Mouse (Mus musculus): Measurements from ENCODE around the gene Mgme1. TPM values are rescaled to one million over a fixed set of nuclear protein-coding genes. Genes with fewer than 3 reads are reported as not detected.

Gene Mgme1
- polyA plus RNA-seq (2015; fragmentation: Nextera tagmentation; extraction: Ambion mirVana), result 17.9 and 18.6 TPM in 2 replicates

DNA sequence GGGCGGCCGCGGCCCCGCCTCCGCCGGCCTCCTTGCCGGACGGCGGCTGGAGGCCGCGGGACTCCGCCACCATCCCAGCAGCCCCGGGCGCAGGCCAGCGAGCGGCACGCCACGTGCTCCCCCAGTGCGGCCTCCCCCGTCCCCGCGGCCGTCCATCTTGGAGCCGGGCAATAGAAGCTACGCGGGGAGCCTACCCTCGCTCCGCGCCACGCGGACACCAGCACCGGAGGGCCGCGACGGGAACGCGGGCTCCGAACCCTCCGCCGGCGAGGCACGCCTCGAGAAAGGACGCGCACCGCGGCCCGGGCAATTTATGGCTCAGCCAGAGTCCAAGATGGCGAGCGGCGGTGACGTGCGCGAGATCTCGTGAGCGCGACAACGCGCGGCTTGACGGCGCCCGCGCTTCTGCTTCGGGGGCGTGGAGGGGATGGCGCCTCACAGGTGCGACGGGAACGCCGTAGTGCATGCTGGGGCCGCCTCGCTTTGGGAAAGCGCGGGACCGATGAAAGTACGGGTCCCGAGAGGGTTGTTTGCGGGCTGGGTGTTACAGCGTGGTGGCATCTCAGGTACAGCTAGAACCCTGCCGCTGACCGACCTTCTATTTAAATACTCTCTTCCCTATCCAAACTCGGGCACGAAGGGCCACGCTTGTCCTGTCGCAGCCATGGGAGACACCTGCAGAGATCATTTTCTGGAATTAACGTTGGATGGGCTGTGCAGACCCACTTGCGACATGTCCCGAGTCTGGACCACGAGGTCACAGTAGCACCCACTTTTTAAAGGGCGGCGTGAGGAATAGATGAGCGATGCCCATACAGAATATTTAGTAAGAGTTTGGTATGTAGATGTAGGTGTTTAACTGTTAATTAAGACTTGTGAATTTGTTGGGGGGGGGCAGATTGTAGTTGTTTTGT, at the start of gene Mgme1, which contains the start of gene Snx5:
TSS of gene Mgme1 (plus strand) at position 157 of the 914 bp plus-strand sequence.
TSS of gene Snx5 (minus strand) at position 400 of the 914 bp plus-strand sequence.
- Histone ChIP-seq H3K36me3 (no peaks in the 10 kb centered on the region), H3K9ac (peak within 1 kb of the TSS; percentile 91), H3K27me3 (no peaks in the 10 kb centered on the region), H3K27ac (replicated peaks) (peak within 1 kb of the TSS; percentile 98), H3K9me3 (replicated peaks) (no peaks in the 10 kb centered on the region), H3K4me1 (peaks cover 33% of the 10 kb centered on the region), H3K4me3 (replicated peaks) (peak within 1 kb of the TSS; percentile 91), H3K4me2 (replicated peaks) (peak within 1 kb of the TSS; percentile 71)
- peak; percentile 96 for ATAC-seq (ENCODE audit: insufficient number of reproducible peaks, low FRiP score, low TSS enrichment, low read depth)
- under 1% methylated on average over 93 of the region's 93 CpGs for WGBS

DNA sequence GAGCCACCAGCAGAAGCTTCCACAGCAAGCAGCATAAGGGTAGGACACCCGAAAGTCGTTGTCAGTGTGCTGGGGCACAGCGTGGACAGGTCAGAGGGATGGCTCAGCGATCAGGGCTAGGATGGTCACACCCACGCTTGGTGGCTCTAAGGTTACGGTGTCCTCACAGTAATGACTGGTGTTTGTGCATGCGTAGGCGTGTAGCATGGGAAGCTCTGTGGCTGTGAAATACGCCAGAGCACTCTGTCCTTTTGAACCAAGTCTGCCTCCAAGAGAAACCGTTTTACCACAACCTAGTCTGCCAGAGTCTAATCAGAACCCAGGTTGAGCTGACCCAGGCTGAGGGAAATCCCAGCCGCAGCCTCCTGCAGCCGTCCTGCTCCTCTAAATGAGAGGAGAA, 46.1 kb upstream of the Mgme1 start:
- no peak overlapping the region for H3K27ac ChIP-seq (replicated peaks)
- no peaks in the 10 kb centered on the region for H3K9me3 ChIP-seq (replicated peaks)
- H3K27me3 ChIP-seq, result no peaks in the 10 kb centered on the region
- no peaks in the 10 kb centered on the region for H3K36me3 ChIP-seq
- whole genome bisulfite sequencing, result 31% methylated on average over 12 of the region's 12 CpGs
- peak; percentile 61 for ATAC-seq (ENCODE audit: insufficient number of reproducible peaks, low FRiP score, low TSS enrichment, low read depth)
- H3K9ac ChIP-seq, result no peak overlapping the region
- H3K4me3 ChIP-seq (replicated peaks), result 0 out of 2 replicates have a peak overlapping the region, but pooled peaks have one; percentile 2
- peak overlapping the region; percentile 33 for H3K4me2 ChIP-seq (replicated peaks)
- H3K4me1 ChIP-seq, result peaks cover 10% of the 10 kb centered on the region

DNA sequence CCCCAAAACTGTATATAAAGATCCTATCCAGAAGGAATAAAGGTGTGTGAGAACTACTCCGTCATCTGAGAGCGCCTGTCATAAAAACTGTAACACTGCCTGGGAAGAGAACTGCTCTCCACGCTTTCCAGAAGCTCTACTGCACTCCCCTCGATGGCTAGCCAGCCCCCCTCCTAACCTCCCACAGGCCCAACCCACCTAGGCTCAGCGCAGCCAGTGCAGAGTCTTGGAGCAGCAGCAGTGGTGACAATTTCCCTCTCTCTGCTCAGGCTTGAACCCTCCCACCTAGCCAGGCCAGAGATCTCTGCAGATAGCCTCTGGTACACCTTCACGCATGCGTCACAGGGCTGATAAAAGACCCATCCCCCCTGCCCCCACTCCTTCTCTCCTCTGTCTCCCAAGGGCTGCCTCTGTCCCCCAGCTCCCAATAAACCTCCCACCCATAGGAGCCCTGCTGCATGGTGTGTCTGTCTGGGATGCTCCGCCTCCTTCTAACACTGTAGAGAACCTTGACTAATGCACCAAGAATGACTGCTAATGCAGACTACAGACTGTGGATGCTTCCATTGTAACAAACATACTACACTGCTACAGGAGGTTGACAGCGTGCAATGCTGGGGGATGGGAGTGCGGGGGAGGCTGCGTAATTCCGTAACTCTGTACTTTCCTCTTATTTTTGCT, 43.4 kb upstream of the Mgme1 start:
- H3K4me3 ChIP-seq (replicated peaks), result no peak overlapping the region
- H3K9me3 ChIP-seq (replicated peaks), result no peaks in the 10 kb centered on the region
- no peak overlapping the region for H3K9ac ChIP-seq
- no peak; the same call in 1 of the 2 replicates for ATAC-seq (ENCODE audit: insufficient number of reproducible peaks, low FRiP score, low TSS enrichment, low read depth)
- H3K27me3 ChIP-seq, result no peaks in the 10 kb centered on the region
- no peak overlapping the region for H3K4me2 ChIP-seq (replicated peaks)
- 91% methylated on average over 12 of the region's 12 CpGs for WGBS
- no peak overlapping the region for H3K27ac ChIP-seq (replicated peaks)
- H3K4me1 ChIP-seq, result peaks cover 10% of the 10 kb centered on the region
- H3K36me3 ChIP-seq, result no peaks in the 10 kb centered on the region

DNA sequence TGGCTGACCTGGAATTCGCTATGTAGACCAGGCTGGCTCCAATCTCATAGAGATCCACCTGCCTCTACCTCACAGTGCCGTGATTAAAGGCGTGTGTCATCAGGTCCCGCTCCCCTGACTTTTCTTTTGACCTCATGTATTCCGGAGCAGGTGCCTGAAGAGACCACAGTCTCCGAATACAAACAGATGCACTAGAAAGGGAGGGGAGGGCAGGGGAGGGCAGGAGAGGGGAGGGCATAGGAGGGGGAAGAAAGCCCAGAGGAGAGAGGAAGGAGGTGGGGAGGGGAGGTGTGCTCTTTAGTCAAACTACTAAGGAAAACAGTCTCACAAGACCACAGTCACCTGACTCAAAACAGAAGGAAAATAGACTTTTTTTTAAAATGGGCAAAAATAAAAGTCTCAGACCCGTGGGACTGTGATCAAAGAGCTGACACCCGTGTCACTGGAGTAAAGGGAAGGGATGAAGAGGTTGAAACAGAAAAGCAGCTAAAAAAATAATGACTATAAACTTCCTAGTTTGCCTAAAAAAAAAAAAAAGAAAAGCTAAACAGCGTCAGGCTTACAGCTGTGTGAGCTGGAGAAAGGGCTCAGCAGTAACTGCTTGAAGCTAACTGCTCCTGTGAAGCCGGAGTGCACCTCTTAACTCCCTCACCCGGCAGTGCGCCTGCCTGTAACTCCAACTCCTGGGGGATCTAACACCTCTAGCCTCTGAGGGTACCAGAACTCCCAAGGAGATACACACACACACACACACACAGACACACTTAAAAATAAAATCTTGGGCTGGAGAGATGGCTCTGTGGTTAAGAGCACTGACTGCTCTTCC, 41.7 kb upstream of the Mgme1 start:
- no peak overlapping the region for H3K27ac ChIP-seq (replicated peaks)
- no peak overlapping the region for H3K4me2 ChIP-seq (replicated peaks)
- no peak overlapping the region for H3K4me3 ChIP-seq (replicated peaks)
- H3K9me3 ChIP-seq (replicated peaks), result no peaks in the 10 kb centered on the region
- H3K27me3 ChIP-seq, result no peaks in the 10 kb centered on the region
- H3K4me1 ChIP-seq, result peaks cover 10% of the 10 kb centered on the region
- no peak overlapping the region for H3K9ac ChIP-seq
- WGBS, result 74% methylated on average over 12 of the region's 12 CpGs
- no peaks in the 10 kb centered on the region for H3K36me3 ChIP-seq
- ATAC-seq (ENCODE audit: insufficient number of reproducible peaks, low FRiP score, low TSS enrichment, low read depth), result no peak

DNA sequence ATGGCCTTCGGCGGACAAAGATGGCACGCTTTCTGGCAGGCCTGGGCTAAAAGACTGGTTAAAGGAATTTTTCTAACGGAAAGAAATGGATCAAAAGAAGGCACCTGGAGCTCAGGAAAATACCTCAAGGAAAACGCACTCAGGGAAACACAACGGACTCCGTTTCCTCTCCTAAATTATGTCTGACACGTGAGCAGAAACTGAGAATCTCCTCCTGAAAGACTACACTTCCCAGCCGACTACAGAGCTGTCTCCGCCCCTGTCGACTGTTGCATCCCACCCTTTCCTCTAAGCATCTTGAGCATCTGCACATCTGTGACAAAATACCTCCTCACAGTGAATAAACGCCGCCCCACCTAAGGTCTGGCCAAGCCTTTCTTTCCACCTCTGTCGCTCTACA, 40.8 kb upstream of the Mgme1 start:
- H3K4me2 ChIP-seq (replicated peaks), result no peak overlapping the region
- ATAC-seq (ENCODE audit: insufficient number of reproducible peaks, low FRiP score, low TSS enrichment, low read depth), result no peak

DNA sequence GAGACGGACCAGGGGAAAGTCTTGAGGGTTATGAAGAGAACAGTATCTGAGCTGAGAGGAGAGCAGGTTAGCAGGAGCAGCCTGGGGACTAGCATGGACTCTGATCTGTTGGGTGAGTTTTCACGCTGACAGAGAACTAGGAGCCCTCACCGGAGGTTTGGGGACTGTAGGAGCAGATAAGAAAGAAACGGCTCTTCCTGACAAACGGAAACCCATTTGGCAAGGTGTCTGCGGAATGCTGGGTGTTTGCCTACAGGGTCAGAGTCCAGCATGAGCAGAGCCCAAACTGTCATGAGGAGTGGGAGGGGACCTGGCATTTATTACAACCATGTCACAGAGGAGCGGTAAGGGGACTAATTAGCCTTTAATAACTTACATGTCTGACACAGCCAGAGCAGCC, 40.0 kb upstream of the Mgme1 start:
- 53% methylated on average over 7 of the region's 7 CpGs for WGBS
- ATAC-seq (ENCODE audit: insufficient number of reproducible peaks, low FRiP score, low TSS enrichment, low read depth), result no peak
- Histone ChIP-seq H3K27me3 (no peaks in the 10 kb centered on the region), H3K9ac (no peak overlapping the region), H3K4me1 (no peaks in the 10 kb centered on the region), H3K36me3 (no peaks in the 10 kb centered on the region), H3K27ac (replicated peaks) (no peak overlapping the region), H3K4me3 (replicated peaks) (no peak overlapping the region), H3K4me2 (replicated peaks) (no peak overlapping the region), H3K9me3 (replicated peaks) (no peaks in the 10 kb centered on the region)

More for the DNA sequence above, 40.8 kb upstream of the Mgme1 start:
- no peak overlapping the region for H3K27ac ChIP-seq (replicated peaks)
- H3K9ac ChIP-seq, result no peak overlapping the region
- no peaks in the 10 kb centered on the region for H3K27me3 ChIP-seq
- no peaks in the 10 kb centered on the region for H3K9me3 ChIP-seq (replicated peaks)
- H3K36me3 ChIP-seq, result no peaks in the 10 kb centered on the region
- H3K4me1 ChIP-seq, result peaks cover 3% of the 10 kb centered on the region; the same call in 1 of the 2 replicates
- WGBS, result 75% methylated on average over 14 of the region's 14 CpGs
- no peak overlapping the region for H3K4me3 ChIP-seq (replicated peaks)

DNA sequence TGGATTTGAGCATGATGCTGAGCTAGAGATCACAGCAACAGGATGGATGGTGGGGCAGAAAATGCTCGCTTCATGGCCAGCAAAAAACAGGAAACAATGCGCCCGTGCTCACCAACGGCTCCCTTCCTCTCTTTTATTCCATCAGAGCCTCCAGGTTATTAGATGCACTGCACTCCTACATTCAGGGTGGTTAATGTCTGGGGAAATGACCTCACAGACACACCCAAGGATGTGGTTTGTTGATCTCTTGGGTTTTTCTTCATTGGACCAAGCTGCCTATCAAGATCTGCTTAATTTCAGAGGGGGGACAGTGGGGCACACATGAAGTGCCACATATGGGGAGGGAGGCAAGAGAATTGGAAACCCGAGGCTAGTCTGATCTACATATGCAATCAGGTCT, 39.3 kb upstream of the Mgme1 start:
- WGBS, result 60% methylated on average over 5 of the region's 5 CpGs
- H3K9me3 ChIP-seq (replicated peaks), result no peaks in the 10 kb centered on the region
- H3K27ac ChIP-seq (replicated peaks), result no peak overlapping the region
- H3K9ac ChIP-seq, result no peak overlapping the region
- H3K4me1 ChIP-seq, result no peaks in the 10 kb centered on the region
- H3K36me3 ChIP-seq, result no peaks in the 10 kb centered on the region
- no peak overlapping the region for H3K4me3 ChIP-seq (replicated peaks)
- H3K4me2 ChIP-seq (replicated peaks), result no peak overlapping the region
- no peak for ATAC-seq (ENCODE audit: insufficient number of reproducible peaks, low FRiP score, low TSS enrichment, low read depth)
- no peaks in the 10 kb centered on the region for H3K27me3 ChIP-seq

DNA sequence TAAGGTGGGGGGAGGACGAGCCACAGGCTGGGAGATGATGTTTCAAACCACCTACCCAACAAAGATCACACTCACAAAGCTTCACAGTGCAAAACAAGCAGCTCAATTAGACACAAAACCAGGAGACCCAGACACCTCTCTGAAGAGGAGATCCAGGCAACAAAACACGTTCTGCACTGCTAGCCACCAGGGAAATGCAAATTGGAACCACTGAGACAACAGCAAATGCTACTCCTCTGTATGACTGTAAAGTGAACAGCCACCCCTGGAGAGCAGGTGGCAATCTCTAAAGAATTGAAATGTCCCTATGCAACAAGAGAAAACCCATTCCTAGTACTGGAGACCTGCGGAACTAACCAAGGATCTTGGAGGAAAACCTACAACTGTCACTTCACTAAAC, 36.9 kb upstream of the Mgme1 start:
- Histone ChIP-seq H3K27ac (replicated peaks) (no peak overlapping the region), H3K9me3 (replicated peaks) (no peaks in the 10 kb centered on the region), H3K9ac (no peak overlapping the region), H3K27me3 (no peaks in the 10 kb centered on the region), H3K4me3 (replicated peaks) (no peak overlapping the region), H3K4me1 (peaks cover 5% of the 10 kb centered on the region), H3K4me2 (replicated peaks) (no peak overlapping the region), H3K36me3 (no peaks in the 10 kb centered on the region)
- no peak for ATAC-seq (ENCODE audit: insufficient number of reproducible peaks, low FRiP score, low TSS enrichment, low read depth)
- WGBS, result 66% methylated on average over 3 of the region's 3 CpGs

DNA sequence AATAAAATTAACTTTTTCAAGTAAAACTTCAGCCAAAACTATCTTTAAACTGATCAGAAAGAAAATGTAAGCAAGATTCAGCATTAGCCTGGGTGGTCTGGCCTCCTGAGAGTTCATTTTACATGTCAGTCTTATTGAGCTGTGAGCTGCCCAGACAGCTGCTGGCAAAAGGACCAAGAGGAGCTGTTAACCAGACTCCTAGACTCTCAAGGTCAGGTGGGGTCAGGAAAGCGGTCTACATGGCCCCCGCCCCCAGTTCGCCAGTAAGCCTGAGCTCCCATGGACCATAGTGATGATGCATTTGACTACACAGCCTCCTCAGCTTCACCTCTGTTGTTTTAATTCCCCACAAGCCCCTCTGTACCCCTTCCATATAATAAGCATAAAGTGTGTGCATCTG, 34.7 kb upstream of the Mgme1 start:
- 40% methylated on average over 3 of the region's 3 CpGs for WGBS
- H3K36me3 ChIP-seq, result no peaks in the 10 kb centered on the region
- H3K9me3 ChIP-seq (replicated peaks), result no peaks in the 10 kb centered on the region
- ATAC-seq (ENCODE audit: insufficient number of reproducible peaks, low FRiP score, low TSS enrichment, low read depth), result no peak
- H3K4me3 ChIP-seq (replicated peaks), result no peak overlapping the region
- H3K27ac ChIP-seq (replicated peaks), result no peak overlapping the region
- H3K4me2 ChIP-seq (replicated peaks), result no peak overlapping the region
- H3K27me3 ChIP-seq, result no peaks in the 10 kb centered on the region
- H3K4me1 ChIP-seq, result peaks cover 22% of the 10 kb centered on the region
- no peak overlapping the region for H3K9ac ChIP-seq

DNA sequence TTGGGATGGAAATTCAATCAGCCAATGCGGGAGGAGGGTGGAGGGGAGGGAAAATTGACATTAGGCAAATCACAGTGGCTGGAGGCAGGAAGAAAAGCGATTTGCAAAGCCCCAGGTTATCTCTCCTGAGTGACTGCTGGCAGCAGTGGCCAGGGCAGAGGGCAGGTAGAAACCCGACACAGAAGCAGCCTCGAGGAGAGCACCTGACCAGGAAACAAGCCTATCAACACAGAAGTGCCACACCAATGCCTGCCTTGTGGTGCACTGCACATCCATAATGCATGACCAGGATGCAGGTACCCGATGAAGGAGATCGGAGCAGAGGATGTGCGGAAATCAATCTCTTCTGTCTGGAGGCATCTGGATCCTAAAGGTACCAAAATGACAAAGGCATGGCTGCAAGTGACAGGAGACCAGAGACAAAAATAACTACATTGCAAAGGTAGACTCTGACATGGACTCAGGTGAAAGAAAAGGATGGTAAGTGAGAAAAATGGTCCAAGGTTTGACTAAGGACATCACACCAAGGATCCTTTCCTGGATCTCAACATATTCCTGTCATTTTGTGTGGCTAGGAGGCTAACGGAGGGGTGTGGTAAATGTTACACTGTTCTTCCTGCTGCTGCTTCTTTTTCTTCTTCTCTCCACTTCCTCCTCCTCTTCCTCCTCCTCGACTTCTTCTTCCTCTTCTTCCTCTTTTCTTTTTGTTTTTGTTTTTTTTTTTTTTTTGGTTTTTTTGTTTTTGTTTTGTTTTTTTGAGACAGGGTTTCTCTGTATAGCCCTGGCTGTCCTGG, 33.5 kb upstream of the Mgme1 start:
- H3K4me3 ChIP-seq (replicated peaks), result no peak overlapping the region
- H3K36me3 ChIP-seq, result no peaks in the 10 kb centered on the region
- no peak overlapping the region for H3K9ac ChIP-seq
- H3K27me3 ChIP-seq, result no peaks in the 10 kb centered on the region
- no peak overlapping the region for H3K4me2 ChIP-seq (replicated peaks)
- H3K27ac ChIP-seq (replicated peaks), result no peak overlapping the region
- WGBS, result 57% methylated on average over 9 of the region's 9 CpGs
- ATAC-seq (ENCODE audit: insufficient number of reproducible peaks, low FRiP score, low TSS enrichment, low read depth), result no peak
- peaks cover 29% of the 10 kb centered on the region for H3K4me1 ChIP-seq
- H3K9me3 ChIP-seq (replicated peaks), result no peaks in the 10 kb centered on the region

Measured in embryonic facial prominence, embryonic 15.5 days (tissue).